Mouse (Mus musculus) midbrain, embryonic 14.5 days (tissue): Measurements from ENCODE around the gene Blmh. TPM values are rescaled to one million over a fixed set of nuclear protein-coding genes. Genes with fewer than 3 reads are reported as not detected.

ENCODE experiments used
- ATAC-seq: fragments of 200-750 bp; cut with Nextera tagmentation; 2 replicates; pipeline ENCODE4 v1.8.0; 2017; ENCODE audit warnings: moderate number of reproducible peaks, moderate library complexity; ENCODE audit not compliant: low FRiP score, low TSS enrichment
- DNase-seq: peaks from one replicate; pipeline ENCODE4 v3.0.0-alpha.2; 2015
- H3K27ac ChIP-seq: fragments of 300-500 bp; sonication (generic); replicated peaks from 2 replicates; pipeline ENCODE4 v1.5.1; 2014; ENCODE audit warnings: mild to moderate bottlenecking, low read depth, low read length, moderate library complexity
- H3K27me3 ChIP-seq: fragments of 300-500 bp; sonication (generic); 2 replicates; pipeline ENCODE4 v1.6.1; 2014; ENCODE audit warnings: low read length, control low read depth, mixed read lengths; ENCODE audit not compliant: control insufficient read depth, insufficient read depth
- H3K36me3 ChIP-seq: fragments of 300-500 bp; sonication (generic); 2 replicates; pipeline ENCODE4 v1.6.1; 2014; ENCODE audit warnings: low read length, control low read depth; ENCODE audit not compliant: control insufficient read depth, insufficient read depth
- H3K4me1 ChIP-seq: fragments of 300-500 bp; sonication (generic); 2 replicates; pipeline ENCODE4 v1.6.1; 2014; ENCODE audit warnings: mild to moderate bottlenecking, antibody characterized with exemption, low read length, control low read depth; ENCODE audit not compliant: control insufficient read depth, insufficient read depth
- H3K4me2 ChIP-seq: fragments of 300-500 bp; sonication (generic); 2 replicates; pipeline ENCODE4 v1.6.1; 2014; ENCODE audit warnings: mild to moderate bottlenecking, low read length, moderate library complexity
- H3K4me3 ChIP-seq: fragments of 300-500 bp; sonication (generic); replicated peaks from 2 replicates; pipeline ENCODE4 v1.5.1; 2014; ENCODE audit warnings: low read depth, low read length
- H3K9ac ChIP-seq: fragments of 300-500 bp; sonication (generic); replicated peaks from 2 replicates; pipeline ENCODE4 v1.6.1; 2014; ENCODE audit warnings: mild to moderate bottlenecking, low read length, moderate library complexity
- H3K9me3 ChIP-seq: fragments of 300-500 bp; sonication (generic); 2 replicates; pipeline ENCODE4 v1.6.1; 2016; ENCODE audit warnings: low read length, control low read depth, mixed read lengths; ENCODE audit not compliant: control insufficient read depth
- WGBS: fragments of 180-500 bp; shearing (Covaris S2); extraction: QIAGEN DNeasy Blood & Tissue Kit; methylation state at CpG from one replicate; pipeline ENCODE4 v1.1.7; 2014; 5-methylcytosine and 5-hydroxymethylcytosine counted together
- polyA plus RNA-seq: library from polyadenylated mRNA; unstranded; fragments of >200 nt; fragmentation: Nextera tagmentation; extraction: Ambion mirVana; gene quantifications from 2 replicates; pipeline ENCODE4 v1.2.1, GENCODE M21; 2014

Blmh gene
- polyA plus RNA-seq, 1 experiment from 2014 or later, result 136 TPM

DNA sequence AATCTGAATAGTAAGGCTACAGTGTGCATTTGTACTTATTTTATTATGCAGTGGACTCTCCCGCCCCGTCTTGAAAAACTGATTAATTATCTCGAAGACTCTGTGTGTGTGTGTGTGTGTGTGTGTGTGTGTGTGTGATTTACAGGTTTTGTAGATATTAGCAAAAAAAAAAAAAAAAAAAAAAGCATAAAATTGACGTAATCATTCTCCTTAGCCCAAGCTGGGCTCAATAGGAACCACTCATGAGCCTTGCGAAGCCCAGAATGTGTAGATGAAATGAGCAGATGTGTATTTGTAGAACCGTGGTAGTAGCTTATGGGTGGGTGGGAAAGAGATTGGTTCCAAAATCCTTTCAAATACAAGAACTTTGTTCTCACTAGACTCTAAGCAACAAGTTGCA, 20.2 kb downstream of the Blmh start:
- no peaks in the 10 kb centered on the region for H3K27me3 ChIP-seq
- 71% methylated on average over 6 of the region's 6 CpGs for WGBS
- peaks cover 9% of the 10 kb centered on the region for H3K4me1 ChIP-seq
- peak overlapping the region; percentile 81 for H3K4me3 ChIP-seq
- H3K27ac ChIP-seq, result no peak overlapping the region
- H3K9me3 ChIP-seq, result no peaks in the 10 kb centered on the region
- no peaks in the 10 kb centered on the region for H3K36me3 ChIP-seq
- ATAC-seq (no peak), DNase-seq (no peak)
- peak overlapping the region; percentile 79 for H3K4me2 ChIP-seq
- H3K9ac ChIP-seq, result peak overlapping the region; percentile 87

DNA sequence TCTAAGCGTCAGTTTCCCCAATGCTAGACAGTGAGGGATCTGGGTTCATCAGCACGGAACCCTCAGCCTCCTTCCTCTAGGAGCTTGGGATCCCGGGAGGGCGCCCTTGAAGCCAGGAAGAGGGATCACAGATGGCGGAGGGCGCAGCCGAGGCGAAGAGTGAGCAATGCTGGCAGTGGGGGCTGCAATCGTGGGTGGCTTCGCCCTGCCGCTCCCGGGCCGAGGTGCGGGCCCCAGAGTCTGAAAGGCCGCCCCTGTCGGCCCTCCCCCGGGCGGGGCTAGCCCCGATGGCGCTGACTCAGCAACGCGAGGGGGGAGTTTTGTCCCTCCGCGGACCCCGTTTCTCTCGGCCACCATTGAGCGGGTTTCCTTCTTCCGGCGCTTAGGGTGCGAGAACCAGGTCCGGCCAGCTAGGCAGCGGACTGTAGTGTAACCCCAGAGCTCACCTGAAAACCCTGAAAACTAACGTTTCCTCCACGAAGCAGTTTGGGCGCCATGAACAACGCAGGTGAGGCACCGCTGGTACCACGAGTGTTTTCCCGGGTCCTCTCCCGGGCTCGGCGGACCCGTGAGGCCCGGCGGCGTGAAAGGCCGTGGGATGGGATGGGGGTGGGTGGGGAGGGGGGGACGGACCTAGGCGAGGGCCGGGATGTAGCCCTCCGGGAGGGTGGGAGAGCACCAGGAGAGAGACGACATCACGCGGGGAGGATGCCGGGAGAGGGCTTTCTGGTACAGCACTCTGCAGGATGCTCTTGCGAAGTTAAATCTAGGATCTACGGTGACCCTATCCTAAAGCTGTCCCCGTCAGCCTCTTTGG, 21.0 kb downstream of the Blmh start:
- H3K4me1 ChIP-seq, result peaks cover 9% of the 10 kb centered on the region
- no peaks in the 10 kb centered on the region for H3K36me3 ChIP-seq
- under 1% methylated on average over 58 of the region's 58 CpGs for WGBS
- peak overlapping the region; percentile 81 for H3K4me3 ChIP-seq
- H3K9me3 ChIP-seq, result no peaks in the 10 kb centered on the region
- ATAC-seq (peak; percentile 85), DNase-seq (peak; percentile 94)
- peak overlapping the region; percentile 79 for H3K4me2 ChIP-seq
- peak overlapping the region; percentile 75 for H3K27ac ChIP-seq
- H3K27me3 ChIP-seq, result no peaks in the 10 kb centered on the region
- peak overlapping the region; percentile 87 for H3K9ac ChIP-seq

DNA sequence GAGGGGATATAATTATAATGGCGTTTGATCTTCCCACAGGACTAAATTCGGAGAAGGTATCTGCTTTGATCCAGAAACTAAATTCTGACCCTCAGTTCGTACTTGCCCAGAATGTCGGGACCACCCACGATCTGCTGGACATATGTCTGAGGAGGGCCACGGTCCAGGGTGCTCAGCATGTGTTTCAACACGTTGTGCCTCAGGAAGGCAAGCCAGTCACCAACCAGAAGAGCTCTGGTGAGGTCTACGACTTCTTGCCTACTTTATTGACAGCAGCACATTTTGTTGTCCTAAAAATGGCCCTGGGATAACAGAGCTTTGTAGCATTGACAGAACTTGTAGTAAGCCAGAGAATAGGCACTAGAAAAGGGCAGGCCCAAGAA, 21.6 kb downstream of the Blmh start:
- Histone ChIP-seq H3K4me2 (peak overlapping the region; percentile 79), H3K4me3 (peak overlapping the region; percentile 81), H3K9me3 (no peaks in the 10 kb centered on the region), H3K27me3 (no peaks in the 10 kb centered on the region), H3K9ac (peak overlapping the region; percentile 87), H3K27ac (no peak overlapping the region), H3K36me3 (peaks cover 5% of the 10 kb centered on the region), H3K4me1 (peaks cover 9% of the 10 kb centered on the region)
- ATAC-seq (no peak), DNase-seq (no peak)
- WGBS, result 6% methylated on average over 8 of the region's 8 CpGs

DNA sequence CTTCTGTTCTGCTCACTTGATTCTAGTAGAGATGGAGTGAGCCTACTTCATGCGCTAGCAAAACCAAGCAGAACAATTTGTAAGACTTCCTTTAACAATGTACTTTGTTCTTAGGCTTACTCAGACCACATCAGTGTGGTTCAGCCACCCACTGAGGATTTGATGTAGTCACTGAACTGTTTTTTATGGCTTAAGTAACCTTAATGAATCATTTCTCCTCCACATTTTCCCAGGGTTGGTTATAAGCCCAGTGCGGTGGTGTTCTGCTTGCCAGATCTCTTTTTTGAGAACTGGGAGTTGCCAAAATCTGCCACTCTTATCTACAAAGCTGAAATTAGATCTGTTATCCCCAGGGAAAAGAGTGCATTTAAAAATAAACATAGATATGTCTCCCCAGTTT, 28.9 kb downstream of the Blmh start:
- Histone ChIP-seq H3K4me2 (no peak overlapping the region), H3K36me3 (peaks cover 70% of the 10 kb centered on the region), H3K4me1 (no peaks in the 10 kb centered on the region), H3K4me3 (no peak overlapping the region), H3K9me3 (no peaks in the 10 kb centered on the region), H3K9ac (no peak overlapping the region), H3K27me3 (no peaks in the 10 kb centered on the region), H3K27ac (no peak overlapping the region)
- DNase-seq (no peak), ATAC-seq (no peak)
- 99% methylated on average over 2 of the region's 2 CpGs for WGBS

DNA sequence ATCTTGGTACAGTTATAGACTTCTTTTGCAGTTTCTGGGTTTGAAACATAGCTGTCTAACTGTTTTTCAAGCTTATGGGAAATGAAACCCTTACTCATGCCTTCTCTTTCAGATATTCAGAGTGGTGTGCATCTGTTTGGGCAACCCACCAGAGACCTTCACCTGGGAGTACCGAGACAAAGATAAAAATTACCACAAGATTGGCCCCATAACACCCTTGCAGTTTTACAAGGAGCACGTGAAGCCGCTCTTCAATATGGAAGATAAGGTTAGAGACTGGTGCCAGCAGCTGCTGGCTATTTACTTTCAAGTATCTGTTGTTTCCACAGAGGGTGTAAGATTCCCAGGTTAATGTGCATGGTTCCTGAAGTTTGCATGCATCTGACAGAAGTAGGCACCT, 41.1 kb downstream of the Blmh start:
- no peak for DNase-seq
- Histone ChIP-seq H3K36me3 (peaks cover 84% of the 10 kb centered on the region), H3K4me2 (no peak overlapping the region), H3K27me3 (no peaks in the 10 kb centered on the region), H3K27ac (no peak overlapping the region), H3K4me3 (no peak overlapping the region), H3K9ac (no peak overlapping the region), H3K4me1 (no peaks in the 10 kb centered on the region), H3K9me3 (no peaks in the 10 kb centered on the region)
- 97% methylated on average over 3 of the region's 3 CpGs for WGBS
- no peak for ATAC-seq

DNA sequence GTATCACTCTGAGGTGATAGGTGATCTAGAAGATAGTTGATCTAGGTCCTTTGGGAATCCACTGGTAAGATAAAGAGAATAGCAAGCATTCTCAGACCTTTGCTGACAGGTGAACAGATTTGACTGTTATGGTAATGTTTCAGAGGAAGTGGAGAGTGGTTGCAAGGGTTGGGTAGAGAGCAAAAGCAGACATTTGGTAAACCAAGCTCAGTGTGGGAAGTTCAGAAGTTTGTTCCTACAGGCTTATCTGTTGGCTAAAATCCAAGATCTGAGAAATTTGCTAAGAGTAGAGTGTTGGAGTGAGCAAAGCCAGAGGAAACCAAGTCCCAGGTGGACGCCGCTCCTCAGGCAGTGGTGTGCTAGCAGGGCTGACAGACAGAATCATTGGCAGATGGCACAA, 45.7 kb downstream of the Blmh start:
- H3K4me2 ChIP-seq, result no peak overlapping the region
- no peaks in the 10 kb centered on the region for H3K9me3 ChIP-seq
- 100% methylated on average over 2 of the region's 2 CpGs for WGBS
- no peaks in the 10 kb centered on the region for H3K4me1 ChIP-seq
- H3K36me3 ChIP-seq, result peaks cover 88% of the 10 kb centered on the region
- ATAC-seq, result no peak
- no peak overlapping the region for H3K9ac ChIP-seq
- H3K27ac ChIP-seq, result no peak overlapping the region
- no peak overlapping the region for H3K4me3 ChIP-seq
- H3K27me3 ChIP-seq, result no peaks in the 10 kb centered on the region
- no peak for DNase-seq

DNA sequence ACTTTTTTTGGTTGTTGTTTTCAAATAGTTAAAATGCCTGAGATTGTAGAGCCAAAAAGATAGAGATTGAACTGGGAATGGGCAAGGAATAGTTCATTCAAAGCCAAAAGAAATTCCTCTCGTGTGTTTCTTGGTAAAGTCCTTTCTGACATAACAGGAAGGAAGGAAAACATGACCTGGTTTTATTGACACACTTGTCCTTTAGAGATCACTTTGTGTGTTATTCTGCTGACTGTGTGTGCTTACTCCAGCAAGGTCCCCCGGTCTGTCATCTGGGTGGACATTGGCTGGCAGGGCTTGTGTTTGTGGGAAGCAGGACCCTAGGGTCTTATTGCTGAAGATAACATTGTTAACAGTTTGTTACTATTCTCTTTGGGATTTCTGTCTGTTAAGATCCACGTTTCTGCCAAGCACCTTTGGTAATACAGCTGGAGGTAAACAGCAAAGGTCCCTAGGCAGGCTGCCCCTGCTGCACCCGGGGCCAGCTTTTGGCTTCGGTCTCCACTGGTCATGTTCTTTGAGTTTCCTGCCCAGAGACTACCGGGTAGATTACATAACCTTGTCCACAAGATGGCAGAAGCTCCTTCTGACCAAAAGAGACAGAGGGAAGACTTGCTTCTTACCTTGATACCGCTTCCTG, 50.2 kb downstream of the Blmh start:
- Histone ChIP-seq H3K36me3 (peaks cover 79% of the 10 kb centered on the region), H3K27ac (no peak overlapping the region), H3K9me3 (no peaks in the 10 kb centered on the region), H3K4me2 (no peak overlapping the region), H3K4me1 (no peaks in the 10 kb centered on the region), H3K27me3 (no peaks in the 10 kb centered on the region), H3K9ac (no peak overlapping the region), H3K4me3 (no peak overlapping the region)
- DNase-seq (peak; percentile 15), ATAC-seq (no peak)
- 92% methylated on average over 7 of the region's 7 CpGs for WGBS

DNA sequence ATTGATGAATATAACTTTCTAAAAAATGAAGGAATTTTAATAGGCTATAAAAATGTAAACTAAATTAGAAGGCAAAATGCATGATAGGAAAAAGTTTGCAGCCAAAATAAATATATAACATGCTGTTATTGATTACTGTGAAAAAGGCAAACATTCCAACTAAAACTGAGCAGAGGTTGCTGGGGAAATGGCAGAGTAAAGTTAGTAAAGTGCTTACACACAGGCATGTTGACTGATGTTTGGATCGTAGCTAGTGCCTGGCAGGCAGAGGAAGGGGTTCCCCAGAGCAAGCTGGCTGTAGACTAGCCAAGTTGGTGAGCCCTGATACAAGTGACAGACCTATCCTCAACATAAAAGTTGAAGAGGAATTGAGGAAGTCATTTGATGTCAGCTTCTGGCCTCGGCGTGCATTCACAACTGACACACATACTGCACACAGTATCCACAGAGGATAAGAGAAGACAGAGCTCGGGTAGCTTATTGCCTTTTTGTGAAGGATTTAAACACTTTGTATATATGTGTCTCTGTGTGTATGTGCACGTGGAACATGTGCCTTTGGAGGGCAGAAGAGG, 57.0 kb downstream of the Blmh start:
- H3K4me1 ChIP-seq, result no peaks in the 10 kb centered on the region
- ATAC-seq (no peak), DNase-seq (no peak)
- no peak overlapping the region for H3K4me3 ChIP-seq
- H3K9ac ChIP-seq, result no peak overlapping the region
- H3K27ac ChIP-seq, result no peak overlapping the region
- no peaks in the 10 kb centered on the region for H3K27me3 ChIP-seq
- peaks cover 57% of the 10 kb centered on the region for H3K36me3 ChIP-seq
- 92% methylated on average over 5 of the region's 5 CpGs for WGBS
- H3K9me3 ChIP-seq, result no peaks in the 10 kb centered on the region
- no peak overlapping the region for H3K4me2 ChIP-seq
